36 mouse cellular contexts compared by ENCODE assay signal in genomic region chr16:90439493-90439892, GRCm38 (mm10). TPM values are rescaled to one million over a fixed set of nuclear protein-coding genes. Genes with fewer than 3 reads are reported as not detected.
"Had no signal": no experiment of that assay in that cellular context is flagged by ENCODE, and none has a peak within 500 bp of the region (broad histone marks: within the 10 kb centered on the region; RNA-seq: fewer than 3 reads in every experiment).

No protein-coding gene starts in this region.

- H3K9ac ChIP-seq: limb, embryonic 12.5 days; limb, embryonic 13.5 days; limb, embryonic 15.5 days; liver, embryonic 12.5 days; liver, embryonic 13.5 days; liver, embryonic 14.5 days; liver, embryonic 15.5 days; liver, postnatal 0 days; lung, embryonic 14.5 days; lung, embryonic 15.5 days; midbrain, embryonic 12.5 days; midbrain, embryonic 13.5 days; midbrain, embryonic 15.5 days; neural tube, embryonic 12.5 days; neural tube, embryonic 13.5 days had no signal

- H3K27me3 ChIP-seq: limb, embryonic 12.5 days; limb, embryonic 13.5 days; limb, embryonic 15.5 days; liver, embryonic 13.5 days; liver, embryonic 15.5 days; lung, embryonic 15.5 days; midbrain, embryonic 12.5 days; midbrain, embryonic 13.5 days; midbrain, embryonic 15.5 days; neural tube, embryonic 12.5 days; neural tube, embryonic 13.5 days had no signal

- H3K4me2 ChIP-seq: limb, embryonic 12.5 days; limb, embryonic 13.5 days; limb, embryonic 15.5 days; liver, embryonic 11.5 days; liver, embryonic 12.5 days; liver, embryonic 13.5 days; liver, embryonic 15.5 days; lung, embryonic 14.5 days; lung, embryonic 15.5 days; midbrain, embryonic 11.5 days; midbrain, embryonic 12.5 days; midbrain, embryonic 13.5 days; midbrain, embryonic 15.5 days; neural tube, embryonic 12.5 days; neural tube, embryonic 13.5 days had no signal

- H3K9me3 ChIP-seq: limb, embryonic 10.5 days; limb, embryonic 12.5 days; limb, embryonic 13.5 days; limb, embryonic 15.5 days; liver, embryonic 12.5 days; liver, embryonic 13.5 days; liver, embryonic 15.5 days; lung, embryonic 15.5 days; midbrain, embryonic 10.5 days; midbrain, embryonic 12.5 days; midbrain, embryonic 13.5 days; midbrain, embryonic 15.5 days; neural tube, embryonic 12.5 days; neural tube, embryonic 13.5 days had no signal

- H3K4me3 ChIP-seq: limb, embryonic 10.5 days; limb, embryonic 12.5 days; limb, embryonic 13.5 days; limb, embryonic 15.5 days; liver, embryonic 12.5 days; liver, embryonic 13.5 days; liver, embryonic 15.5 days; lung, embryonic 15.5 days; midbrain, embryonic 10.5 days; midbrain, embryonic 12.5 days; midbrain, embryonic 13.5 days; midbrain, embryonic 15.5 days; myocyte; neural tube, embryonic 12.5 days; neural tube, embryonic 13.5 days had no signal

- ATAC-seq: liver, embryonic 12.5 days; liver, postnatal 0 days; lung, postnatal 0 days; midbrain, embryonic 13.5 days; midbrain, embryonic 15.5 days; midbrain, embryonic 16.5 days had no signal

- H3K27ac ChIP-seq: limb, embryonic 10.5 days; limb, embryonic 12.5 days; limb, embryonic 13.5 days; limb, embryonic 15.5 days; liver, embryonic 12.5 days; liver, embryonic 13.5 days; liver, embryonic 14.5 days; liver, embryonic 15.5 days; lung, embryonic 15.5 days; macrophage; midbrain, embryonic 10.5 days; midbrain, embryonic 12.5 days; midbrain, embryonic 13.5 days; midbrain, embryonic 15.5 days; neural tube, embryonic 12.5 days; neural tube, embryonic 13.5 days had no signal

- H3K4me1 ChIP-seq: megakaryocyte, embryonic 14.5 days had no signal

- H3K36me3 ChIP-seq: liver, embryonic 12.5 days; liver, embryonic 13.5 days; liver, embryonic 15.5 days; midbrain, embryonic 15.5 days had no signal

- DNase-seq: left cerebral cortex, postnatal 4 days; liver; liver, embryonic 13.5 days; liver, postnatal 0 days; lung, adult 2 months; lung, embryonic 14.5 days; lung, postnatal 10 days; lung, postnatal 14 days; lung, postnatal 36 days; lung, postnatal 4 days; midbrain, embryonic 14.5 days had no signal

RNA-seq across cellular contexts. Expression of gene Hunk, which starts 53.7 kb away (rescaled TPM):
- total RNA-seq: megakaryocyte progenitor cell, adult 5-6 weeks; megakaryocyte, adult 5-6 weeks; megakaryocyte-erythroid progenitor cell, adult 5-6 weeks; monocyte, adult 5-6 weeks had no signal
- polyA plus RNA-seq: macrophage had no signal
